Mouse (Mus musculus) megakaryocyte, embryonic 14.5 days (primary cell): ENCODE results near the gene Ece1. TPM values are rescaled to one million over a fixed set of nuclear protein-coding genes. Genes with fewer than 3 reads are reported as not detected.

Experiments used
- H3K27me3 ChIP-seq: replicated peaks from 2 replicates; pipeline ENCODE3; 2012; ENCODE audit warnings: inconsistent platforms
- H3K36me3 ChIP-seq: replicated peaks from 2 replicates; pipeline ENCODE3; 2012; ENCODE audit warnings: low read length, inconsistent platforms, mixed read lengths
- H3K4me1 ChIP-seq: 2 replicates; pipeline ENCODE4 v1.6.1; 2012; ENCODE audit warnings: inconsistent platforms
- H3K4me3 ChIP-seq: replicated peaks from 2 replicates; pipeline ENCODE3; 2012; ENCODE audit warnings: moderate library complexity, mild to moderate bottlenecking, inconsistent platforms
- H3K9me3 ChIP-seq: 2 replicates; pipeline ENCODE4 v1.6.1; 2012; ENCODE audit warnings: inconsistent platforms
- FLI1 ChIP-seq: IDR thresholded peaks from 2 replicates; pipeline ENCODE4 v1.6.1; 2012; ENCODE audit warnings: low read length, inconsistent platforms, mixed read lengths
- GATA1 ChIP-seq: IDR thresholded peaks from 3 replicates; pipeline ENCODE4 v1.6.1; 2012; ENCODE audit warnings: mixed read lengths, low read length, inconsistent platforms, borderline replicate concordance
- polyA plus RNA-seq: library from polyadenylated mRNA; stranded (reverse); fragments of >175 nt; gene quantifications from 2 replicates; pipeline ENCODE4 v1.2.3, GENCODE M21; 2012; ENCODE audit warnings: low replicate concordance; ENCODE audit not compliant: insufficient read depth

Ece1 gene
- polyA plus RNA-seq, 1 experiment = 5.0 TPM

DNA sequence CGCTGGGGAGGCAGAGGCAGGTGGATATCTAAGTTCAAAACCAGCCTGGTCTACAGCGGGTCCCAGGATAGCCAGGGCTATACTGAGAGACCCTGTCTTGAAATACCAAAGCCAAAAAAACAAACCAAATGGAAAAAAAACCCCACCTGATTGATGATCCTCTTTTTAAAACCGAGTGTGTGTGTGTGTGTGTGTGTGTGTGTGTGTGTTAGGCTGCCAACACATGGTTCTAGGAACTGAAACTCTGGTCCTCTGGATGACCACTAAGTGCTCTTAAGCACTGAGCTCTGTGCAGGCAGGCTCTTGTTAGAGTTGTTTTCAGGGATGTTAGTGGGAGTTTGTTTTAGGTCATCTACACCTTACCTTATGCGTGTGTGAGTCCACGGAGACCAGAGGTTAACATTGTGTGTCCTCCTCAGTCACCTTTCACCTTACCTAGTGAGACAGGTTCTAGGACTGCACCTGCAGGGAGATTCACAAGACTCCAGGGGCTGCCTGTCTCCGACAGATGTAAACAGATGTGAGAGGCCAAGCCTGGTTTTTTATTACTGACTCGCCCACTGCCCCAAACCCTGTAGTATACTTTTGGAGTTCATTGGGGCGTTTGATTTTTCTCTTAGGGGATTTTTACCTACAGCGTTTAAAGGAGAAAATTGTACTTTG is 145.0 kb downstream of the Ece1 start:
- Histone ChIP-seq H3K27me3 (no peaks in the 10 kb centered on the region), H3K9me3 (no peaks in the 10 kb centered on the region), H3K36me3 (peaks cover 82% of the 10 kb centered on the region), H3K4me1 (peaks cover 15% of the 10 kb centered on the region), H3K4me3 (no peak overlapping the region)
- TF ChIP-seq GATA1 = no peak
- TF ChIP-seq FLI1 = no peak

DNA sequence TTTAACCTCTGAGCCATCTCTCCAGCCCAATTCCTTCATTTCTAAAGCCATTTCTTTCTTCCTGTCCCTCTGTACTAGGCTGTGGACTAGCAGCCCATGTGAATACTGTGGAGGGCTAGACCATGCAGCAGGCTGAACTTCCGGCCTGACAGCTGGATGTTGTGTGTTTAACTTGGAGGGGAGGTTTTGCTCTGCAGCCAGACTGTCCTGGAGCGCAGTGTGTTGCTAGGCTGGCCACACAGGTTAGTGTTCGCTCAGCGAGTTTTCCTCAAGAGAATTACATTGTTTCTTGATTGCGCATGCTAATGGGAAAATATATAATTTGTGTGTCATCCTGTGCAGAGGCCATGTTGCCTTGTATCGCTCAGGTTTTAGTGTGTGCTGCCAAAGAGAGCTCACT is 146.6 kb downstream of the Ece1 start:
- TF ChIP-seq FLI1 (no peak), GATA1 (no peak)
- H3K4me1 ChIP-seq = peaks cover 25% of the 10 kb centered on the region
- no peak overlapping the region for H3K4me3 ChIP-seq
- no peaks in the 10 kb centered on the region for H3K9me3 ChIP-seq
- H3K36me3 ChIP-seq = peaks cover 82% of the 10 kb centered on the region
- H3K27me3 ChIP-seq = no peaks in the 10 kb centered on the region

DNA sequence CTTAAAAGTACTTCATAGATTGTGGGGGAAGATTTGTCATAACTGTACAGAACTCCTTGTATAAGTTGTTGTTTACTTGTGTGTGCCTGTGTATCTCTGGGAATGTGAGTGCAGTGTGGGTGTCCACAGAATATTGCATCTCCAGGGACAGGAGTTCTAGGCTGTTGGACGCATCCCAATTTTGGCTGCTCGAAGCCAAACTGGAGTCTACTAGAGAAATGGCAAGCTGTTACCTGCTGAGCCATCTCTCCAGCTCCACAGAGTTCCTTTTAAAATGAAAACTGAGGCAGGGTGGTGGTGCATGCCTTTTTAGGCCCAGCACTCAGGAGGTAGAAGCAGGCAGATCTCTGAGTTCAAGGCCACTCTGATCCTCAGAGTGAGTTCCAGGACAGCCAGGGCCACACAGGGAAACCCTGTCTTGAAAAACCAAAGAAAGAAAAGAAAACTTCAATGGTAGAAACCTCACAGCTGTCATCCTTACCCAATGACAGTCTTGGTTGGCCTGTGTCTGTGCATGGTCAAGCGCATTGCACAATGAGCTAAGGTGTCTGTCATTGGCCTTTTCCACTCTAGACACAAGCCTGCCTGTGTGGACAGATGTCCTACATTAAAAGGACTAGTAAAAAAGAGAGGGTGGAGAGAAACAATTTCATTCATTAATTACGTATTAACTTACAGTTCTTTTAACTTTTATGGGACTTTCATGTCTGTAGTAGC is 147.9 kb downstream of the Ece1 start:
- no peaks in the 10 kb centered on the region for H3K9me3 ChIP-seq
- no peak for TF ChIP-seq GATA1
- no peak for TF ChIP-seq FLI1
- H3K36me3 ChIP-seq = peaks cover 82% of the 10 kb centered on the region
- peaks cover 31% of the 10 kb centered on the region for H3K4me1 ChIP-seq
- H3K27me3 ChIP-seq = no peaks in the 10 kb centered on the region
- no peak overlapping the region for H3K4me3 ChIP-seq

DNA sequence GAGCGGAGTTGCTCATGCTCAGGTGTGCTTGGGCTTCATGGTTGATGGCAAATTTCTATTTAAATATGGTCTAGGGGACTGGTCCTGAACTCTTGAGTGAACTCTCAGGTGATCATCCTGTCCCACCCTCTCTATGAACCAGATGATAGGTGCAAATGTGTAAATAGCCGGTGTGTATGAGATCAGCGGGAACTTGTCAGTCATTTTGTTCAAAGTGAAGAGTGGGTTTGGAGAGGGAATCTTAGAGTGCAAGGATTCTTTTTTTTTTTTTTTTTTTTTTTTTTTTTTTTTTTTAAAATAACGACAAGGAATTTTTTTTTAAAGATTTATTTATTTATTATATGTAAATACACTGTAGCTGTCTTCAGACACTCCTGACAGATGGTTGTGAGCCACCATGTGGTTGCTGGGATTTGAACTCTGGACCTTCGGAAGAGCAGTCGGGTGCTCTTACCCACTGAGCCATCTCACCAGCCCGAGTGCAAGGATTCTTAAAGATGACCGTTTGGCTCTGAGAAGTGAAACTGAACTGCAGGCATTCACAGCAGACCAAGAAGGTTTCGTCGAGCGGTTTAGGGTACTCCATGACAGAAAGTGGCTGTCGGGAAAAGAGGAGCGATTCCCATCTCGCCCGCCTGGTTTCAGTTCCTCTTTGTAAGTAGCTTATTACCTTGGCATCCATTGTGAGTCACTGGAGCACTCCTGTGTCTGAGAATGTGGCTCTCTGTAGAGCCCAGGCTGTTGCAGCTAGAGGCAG is 151.9 kb downstream of the Ece1 start:
- peaks cover 88% of the 10 kb centered on the region for H3K36me3 ChIP-seq
- no peaks in the 10 kb centered on the region for H3K27me3 ChIP-seq
- no peak for TF ChIP-seq FLI1
- no peak for TF ChIP-seq GATA1
- no peaks in the 10 kb centered on the region for H3K9me3 ChIP-seq
- H3K4me1 ChIP-seq = peaks cover 63% of the 10 kb centered on the region
- H3K4me3 ChIP-seq = no peak overlapping the region

Other genes starting within 250 kb of the Ece1 start
- gene Rap1gap, start 197.5 kb upstream of the Ece1 start, polyA plus RNA-seq = 3.9 and 26.0 TPM in 2 replicates
- gene Alpl, start 65.9 kb upstream of the Ece1 start, polyA plus RNA-seq = not detected in 2 replicates
- gene Eif4g3, start 130.8 kb downstream of the Ece1 start, polyA plus RNA-seq = 34.5 and 54.4 TPM in 2 replicates